Mouse (Mus musculus) neural tube, embryonic 11.5 days (tissue): Measurements from ENCODE around the gene Mturn. TPM values are rescaled to one million over a fixed set of nuclear protein-coding genes. Genes with fewer than 3 reads are reported as not detected.

ENCODE experiments used
- ATAC-seq: fragments of 200-750 bp; cut with Nextera tagmentation; 2 replicates; pipeline ENCODE4 v1.8.0; 2017; ENCODE audit warnings: moderate number of reproducible peaks, mild to moderate bottlenecking, moderate TSS enrichment, moderate library complexity; ENCODE audit not compliant: insufficient read depth, low FRiP score, low TSS enrichment
- DNase-seq: peaks from one replicate; pipeline ENCODE4 v3.0.0-alpha.2; 2015; ENCODE audit warnings: low spot score
- H3K27ac ChIP-seq: fragments of 300-500 bp; sonication (generic); 2 replicates; pipeline ENCODE4 v1.5.1; 2014; ENCODE audit warnings: low read depth, mild to moderate bottlenecking, low read length
- H3K27me3 ChIP-seq: fragments of 300-500 bp; sonication (generic); 2 replicates; pipeline ENCODE4 v1.6.1; 2014; ENCODE audit warnings: mild to moderate bottlenecking, low read length, mixed read lengths; ENCODE audit not compliant: control insufficient read depth, insufficient read depth
- H3K36me3 ChIP-seq: fragments of 300-500 bp; sonication (generic); 2 replicates; pipeline ENCODE4 v1.6.1; 2014; ENCODE audit warnings: mild to moderate bottlenecking, low read length, moderate library complexity, mixed read lengths; ENCODE audit not compliant: control insufficient read depth, insufficient read depth
- H3K4me1 ChIP-seq: fragments of 300-500 bp; sonication (generic); 2 replicates; pipeline ENCODE4 v1.6.1; 2014; ENCODE audit warnings: low read length, mixed read lengths; ENCODE audit not compliant: control insufficient read depth, insufficient read depth
- H3K4me2 ChIP-seq: fragments of 300-500 bp; sonication (generic); 2 replicates; pipeline ENCODE4 v1.6.1; 2014; ENCODE audit warnings: low read depth, mild to moderate bottlenecking, moderate library complexity
- H3K4me3 ChIP-seq: fragments of 300-500 bp; sonication (generic); 2 replicates; pipeline ENCODE4 v1.5.1; 2014; ENCODE audit warnings: low read depth, low read length
- H3K9ac ChIP-seq: fragments of 300-500 bp; sonication (generic); 2 replicates; pipeline ENCODE4 v1.6.1; 2014; ENCODE audit warnings: mild to moderate bottlenecking, low read length
- H3K9me3 ChIP-seq: fragments of 300-500 bp; sonication (generic); 2 replicates; pipeline ENCODE4 v1.6.1; 2016; ENCODE audit warnings: low read length; ENCODE audit not compliant: control insufficient read depth
- WGBS: fragments of 180-500 bp; shearing (Covaris S2); extraction: QIAGEN DNeasy Blood & Tissue Kit; methylation state at CpG from one replicate; pipeline ENCODE4 v1.1.7; 2014; 5-methylcytosine and 5-hydroxymethylcytosine counted together
- polyA plus RNA-seq: library from polyadenylated mRNA; unstranded; fragments of >200 nt; fragmentation: Nextera tagmentation; extraction: Ambion mirVana; gene quantifications from 2 replicates; pipeline ENCODE4 v1.2.1, GENCODE M21; 2014

Gene Mturn
- polyA plus RNA-seq, 1 experiment from 2014 or later = 35.8 TPM

DNA sequence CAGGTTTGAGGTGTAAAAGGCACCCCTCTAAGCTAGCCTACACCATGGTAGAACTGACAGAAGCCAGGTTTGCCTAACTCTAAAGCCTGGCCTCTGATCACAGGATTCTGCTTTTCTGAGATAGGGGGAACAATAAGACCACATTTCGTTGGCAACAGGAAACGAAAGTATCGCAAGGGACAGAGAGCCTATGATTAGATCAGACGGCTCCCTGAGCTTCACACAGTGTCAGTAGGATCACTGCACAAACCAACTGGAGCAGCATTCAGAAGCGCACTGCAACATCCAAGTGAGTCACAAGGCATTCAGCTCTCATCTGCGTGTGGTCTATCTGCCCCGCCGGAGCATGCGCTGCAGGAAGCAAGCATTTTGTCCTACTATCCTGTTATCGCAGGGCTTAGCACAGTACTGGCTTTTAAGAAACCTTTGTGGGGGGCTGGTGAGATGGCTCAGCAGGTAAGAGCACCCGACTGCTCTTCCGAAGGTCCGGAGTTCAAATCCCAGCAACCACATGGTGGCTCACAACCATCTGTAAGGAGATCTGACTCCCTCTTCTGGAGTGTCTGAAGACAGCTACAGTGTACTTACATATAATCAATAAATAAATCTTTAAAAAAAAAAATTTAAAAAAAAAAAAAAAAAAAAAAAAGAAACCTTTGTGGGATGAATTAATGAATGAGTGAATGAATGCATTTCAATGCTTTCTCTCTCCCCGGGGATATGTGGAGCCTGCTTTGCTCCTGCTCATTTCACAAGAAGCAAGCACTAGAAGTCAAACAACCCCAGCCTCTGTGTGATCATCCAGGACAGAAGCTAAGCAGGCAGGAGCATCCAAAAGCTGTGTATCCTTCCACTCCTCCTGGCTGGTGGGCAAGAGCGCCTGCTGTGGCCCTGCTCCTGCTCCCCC lies 37.6 kb downstream of the Mturn start:
- no peak for ATAC-seq
- Histone ChIP-seq H3K4me1 (no peaks in the 10 kb centered on the region), H3K27me3 (no peaks in the 10 kb centered on the region), H3K36me3 (no peaks in the 10 kb centered on the region), H3K9ac (no peak overlapping the region), H3K4me3 (no peak overlapping the region), H3K9me3 (no peaks in the 10 kb centered on the region), H3K4me2 (no peak overlapping the region), H3K27ac (no peak overlapping the region)
- WGBS = 84% methylated on average over 15 of the region's 15 CpGs
- DNase-seq = no peak

DNA sequence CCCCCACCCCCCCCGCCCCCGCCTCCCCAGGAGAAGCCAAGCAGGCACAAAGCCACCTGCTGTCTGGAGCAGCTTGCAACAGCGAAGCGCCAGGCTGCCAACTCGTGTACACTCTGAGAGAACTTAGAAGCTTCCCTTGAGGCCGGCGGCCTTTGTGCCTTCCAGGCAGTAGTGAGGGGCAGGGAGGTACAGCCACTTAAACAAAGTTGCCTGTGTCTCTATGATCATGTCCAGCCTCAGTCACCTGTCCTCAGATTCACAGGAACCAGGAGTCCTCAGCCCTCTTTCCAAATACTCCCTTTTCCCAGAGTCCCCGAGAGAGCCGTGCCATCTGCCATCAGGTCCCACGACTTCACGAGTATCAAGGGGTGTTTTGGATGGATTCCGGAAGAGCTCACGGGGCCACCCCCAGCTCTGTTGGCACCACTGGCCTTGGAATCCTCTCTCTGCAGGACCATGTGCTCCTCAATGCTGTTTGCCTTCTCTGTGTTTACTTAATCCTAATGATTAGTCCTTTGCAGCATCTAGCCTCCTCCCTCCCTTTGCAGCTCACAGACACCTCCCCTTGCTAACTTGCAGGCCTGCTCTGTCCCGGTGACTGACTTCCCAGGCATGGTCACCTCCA lies 38.4 kb downstream of the Mturn start:
- Histone ChIP-seq H3K9ac (no peak overlapping the region), H3K9me3 (no peaks in the 10 kb centered on the region), H3K27me3 (no peaks in the 10 kb centered on the region), H3K4me1 (no peaks in the 10 kb centered on the region), H3K4me3 (no peak overlapping the region), H3K36me3 (no peaks in the 10 kb centered on the region), H3K4me2 (no peak overlapping the region), H3K27ac (no peak overlapping the region)
- no peak for ATAC-seq
- DNase-seq = no peak
- WGBS = 49% methylated on average over 13 of the region's 14 CpGs

GRCm38 (mm10) chr6:54720512-54721251 lies 39.3 kb downstream of the Mturn start:
- no peak for DNase-seq
- Histone ChIP-seq H3K27me3 (no peaks in the 10 kb centered on the region), H3K4me2 (no peak overlapping the region), H3K36me3 (no peaks in the 10 kb centered on the region), H3K4me3 (no peak overlapping the region), H3K9me3 (no peaks in the 10 kb centered on the region), H3K27ac (no peak overlapping the region), H3K9ac (no peak overlapping the region), H3K4me1 (no peaks in the 10 kb centered on the region)
- 92% methylated on average over 9 of the region's 9 CpGs for WGBS
- no peak for ATAC-seq

GRCm38 (mm10) chr6:54721252-54721635 lies 39.8 kb downstream of the Mturn start:
- Histone ChIP-seq H3K9me3 (no peaks in the 10 kb centered on the region), H3K4me1 (no peaks in the 10 kb centered on the region), H3K9ac (no peak overlapping the region), H3K36me3 (no peaks in the 10 kb centered on the region), H3K4me3 (no peak overlapping the region), H3K27ac (no peak overlapping the region), H3K4me2 (no peak overlapping the region), H3K27me3 (no peaks in the 10 kb centered on the region)
- ATAC-seq (no peak), DNase-seq (no peak)
- WGBS = 94% methylated on average over 4 of the region's 4 CpGs

GRCm38 (mm10) chr6:54726309-54726708 lies 44.9 kb downstream of the Mturn start:
- Histone ChIP-seq H3K27me3 (no peaks in the 10 kb centered on the region), H3K4me3 (no peak overlapping the region), H3K9ac (no peak overlapping the region), H3K4me2 (no peak overlapping the region), H3K27ac (no peak overlapping the region), H3K4me1 (no peaks in the 10 kb centered on the region), H3K9me3 (no peaks in the 10 kb centered on the region), H3K36me3 (no peaks in the 10 kb centered on the region)
- DNase-seq = no peak
- WGBS = 89% methylated on average over 6 of the region's 6 CpGs
- ATAC-seq = no peak

- Histone ChIP-seq H3K9me3 (no peaks in the 10 kb centered on the region), H3K4me2 (no peak overlapping the region), H3K36me3 (no peaks in the 10 kb centered on the region), H3K4me3 (no peak overlapping the region), H3K27ac (no peak overlapping the region), H3K4me1 (no peaks in the 10 kb centered on the region), H3K9ac (no peak overlapping the region), H3K27me3 (no peaks in the 10 kb centered on the region)
- no peak for DNase-seq
- 91% methylated on average over 6 of the region's 6 CpGs for WGBS
- ATAC-seq = no peak
These were observed 45.4 kb downstream of the Mturn start for GRCm38 (mm10) chr6:54726796-54727195.

DNA sequence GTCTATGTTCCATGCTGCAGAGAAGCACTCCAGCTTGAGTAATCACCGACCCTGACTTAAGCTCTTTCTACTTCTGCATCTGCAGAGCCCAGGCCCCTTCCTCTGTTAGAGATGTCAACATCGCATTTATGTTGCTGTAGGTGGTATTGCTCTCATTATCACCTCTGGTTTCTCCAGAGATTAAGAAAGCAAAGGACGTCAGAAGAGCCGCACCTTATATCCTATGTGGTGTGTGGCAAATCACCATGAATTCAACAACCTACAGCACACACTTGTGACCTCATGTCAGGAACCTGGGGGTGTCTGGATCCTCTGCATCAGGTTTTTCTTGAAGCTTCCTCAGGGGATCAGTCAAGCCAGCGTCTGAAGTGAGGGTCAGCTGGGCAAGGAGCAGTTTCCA lies 46.0 kb downstream of the Mturn start:
- no peak for ATAC-seq
- no peak for DNase-seq

GRCm38 (mm10) chr6:54729451-54730105 lies 48.2 kb downstream of the Mturn start:
- no peaks in the 10 kb centered on the region for H3K36me3 ChIP-seq
- H3K4me2 ChIP-seq = no peak overlapping the region
- no peaks in the 10 kb centered on the region for H3K27me3 ChIP-seq
- no peaks in the 10 kb centered on the region for H3K9me3 ChIP-seq
- WGBS = 77% methylated on average over 2 of the region's 2 CpGs
- no peaks in the 10 kb centered on the region for H3K4me1 ChIP-seq
- DNase-seq (no peak), ATAC-seq (no peak)
- no peak overlapping the region for H3K4me3 ChIP-seq
- H3K9ac ChIP-seq = no peak overlapping the region
- no peak overlapping the region for H3K27ac ChIP-seq

More for the DNA sequence above, 46.0 kb downstream of the Mturn start:
- Histone ChIP-seq H3K4me3 (no peak overlapping the region), H3K4me1 (no peaks in the 10 kb centered on the region), H3K36me3 (no peaks in the 10 kb centered on the region), H3K4me2 (no peak overlapping the region), H3K27me3 (no peaks in the 10 kb centered on the region), H3K27ac (no peak overlapping the region), H3K9ac (no peak overlapping the region), H3K9me3 (no peaks in the 10 kb centered on the region)
- 88% methylated on average over 5 of the region's 5 CpGs for WGBS
